Mouse (Mus musculus): ENCODE results near the gene Mtf1. TPM values are rescaled to one million over a fixed set of nuclear protein-coding genes. Genes with fewer than 3 reads are reported as not detected.

Mtf1 gene
- total RNA-seq, 1 experiment, result 15.4 TPM

- Histone ChIP-seq H3K27ac (ENCODE audit: insufficient read depth, low read depth, low read length, poor library complexity, severe bottlenecking) (no peak overlapping the region), H3K9me3 (ENCODE audit: control insufficient read depth, insufficient read depth, low read depth, low read length) (no peaks in the 10 kb centered on the region), H3K4me1 (ENCODE audit: control insufficient read depth in 2 of 2, insufficient read depth in 2 of 2, low read length in 2 of 2, poor library complexity in 1 of 2) (peaks cover 0 to 5% of the 10 kb centered on the region in 2 experiments; a peak in 1 of 4 replicates), H3K9ac (ENCODE audit: insufficient read depth, low read depth, low read length, poor library complexity, severe bottlenecking) (no peak overlapping the region), H3K36me3 (ENCODE audit: control insufficient read depth, insufficient read depth, low read length, poor library complexity, severe bottlenecking) (no peaks in the 10 kb centered on the region), H3K4me3 (ENCODE audit: insufficient read depth in 1 of 2, low read depth in 1 of 2, low read length in 2 of 2, poor library complexity in 1 of 2, severe bottlenecking in 1 of 2) (no peak overlapping the region)
- TF ChIP-seq MAFK (IDR thresholded peaks at IDR 0.05; ENCODE audit: insufficient read depth, low read depth, low read length) (no peak), HCFC1 (IDR thresholded peaks at IDR 0.05; ENCODE audit: borderline replicate concordance, insufficient read depth, low read length) (no peak), ZNF384 (IDR thresholded peaks at IDR 0.05; ENCODE audit: low read depth, low read length) (no peak), ZC3H11A (IDR thresholded peaks at IDR 0.05; ENCODE audit: borderline replicate concordance, low read depth, low read length) (no peak), CHD2 (IDR thresholded peaks at IDR 0.05; ENCODE audit: low read depth, low read length) (no peak)
- no peak for DNase-seq (ENCODE audit: low read depth, low spot score)
- in situ Hi-C loops (cut with MboI; ENCODE audit: low sequenced_read_pairs in 2 of 2, unreplicated experiment in 2 of 2), result no loop called here
Observed at GRCm38 (mm10) chr4:124761201-124761600, 40.7 kb upstream of the Mtf1 start.

GRCm38 (mm10) chr4:124762858-124763452, 38.9 kb upstream of the Mtf1 start:
- Histone ChIP-seq H3K4me3 (ENCODE audit: insufficient read depth in 1 of 2, low read depth in 1 of 2, low read length in 2 of 2, poor library complexity in 1 of 2, severe bottlenecking in 1 of 2) (no peak overlapping the region), H3K27ac (ENCODE audit: insufficient read depth, low read depth, low read length, poor library complexity, severe bottlenecking) (no peak overlapping the region)
- in situ Hi-C loops (cut with MboI; ENCODE audit: low sequenced_read_pairs in 2 of 2, unreplicated experiment in 2 of 2), result no loop called here

GRCm38 (mm10) chr4:124765802-124766565, 35.9 kb upstream of the Mtf1 start:
- Histone ChIP-seq H3K36me3 (ENCODE audit: control insufficient read depth, insufficient read depth, low read length, poor library complexity, severe bottlenecking) (no peaks in the 10 kb centered on the region), H3K9ac (ENCODE audit: insufficient read depth, low read depth, low read length, poor library complexity, severe bottlenecking) (no peak overlapping the region), H3K4me1 (ENCODE audit: control insufficient read depth in 2 of 2, insufficient read depth in 2 of 2, low read length in 2 of 2, poor library complexity in 1 of 2) (no peaks in the 10 kb centered on the region), H3K4me3 (ENCODE audit: insufficient read depth in 1 of 2, low read depth in 1 of 2, low read length in 2 of 2, poor library complexity in 1 of 2, severe bottlenecking in 1 of 2) (no peak overlapping the region), H3K9me3 (ENCODE audit: control insufficient read depth, insufficient read depth, low read depth, low read length) (no peaks in the 10 kb centered on the region), H3K27ac (ENCODE audit: insufficient read depth, low read depth, low read length, poor library complexity, severe bottlenecking) (no peak overlapping the region)
- TF ChIP-seq ZC3H11A (IDR thresholded peaks at IDR 0.05; ENCODE audit: borderline replicate concordance, low read depth, low read length) (no peak), ZNF384 (IDR thresholded peaks at IDR 0.05; ENCODE audit: low read depth, low read length) (no peak), HCFC1 (IDR thresholded peaks at IDR 0.05; ENCODE audit: borderline replicate concordance, insufficient read depth, low read length) (no peak)
- DNase-seq (ENCODE audit: low read depth, low spot score), result no peak
- in situ Hi-C loops (cut with MboI; ENCODE audit: low sequenced_read_pairs in 2 of 2, unreplicated experiment in 2 of 2), result no loop called here

More at GRCm38 (mm10) chr4:124762858-124763452, 38.9 kb upstream of the Mtf1 start:
- Histone ChIP-seq H3K9me3 (ENCODE audit: control insufficient read depth, insufficient read depth, low read depth, low read length) (no peaks in the 10 kb centered on the region), H3K9ac (ENCODE audit: insufficient read depth, low read depth, low read length, poor library complexity, severe bottlenecking) (no peak overlapping the region), H3K36me3 (ENCODE audit: control insufficient read depth, insufficient read depth, low read length, poor library complexity, severe bottlenecking) (no peaks in the 10 kb centered on the region), H3K4me1 (ENCODE audit: control insufficient read depth in 2 of 2, insufficient read depth in 2 of 2, low read length in 2 of 2, poor library complexity in 1 of 2) (peaks cover 0 to 5% of the 10 kb centered on the region in 2 experiments; a peak in 1 of 4 replicates)
- DNase-seq (ENCODE audit: low read depth, low spot score), result no peak
- TF ChIP-seq CHD2 (IDR thresholded peaks at IDR 0.05; ENCODE audit: low read depth, low read length) (no peak), HCFC1 (IDR thresholded peaks at IDR 0.05; ENCODE audit: borderline replicate concordance, insufficient read depth, low read length) (no peak), ZC3H11A (IDR thresholded peaks at IDR 0.05; ENCODE audit: borderline replicate concordance, low read depth, low read length) (no peak), ZNF384 (IDR thresholded peaks at IDR 0.05; ENCODE audit: low read depth, low read length) (no peak), MAFK (IDR thresholded peaks at IDR 0.05; ENCODE audit: insufficient read depth, low read depth, low read length) (no peak)

GRCm38 (mm10) chr4:124766566-124766940, 35.4 kb upstream of the Mtf1 start:
- in situ Hi-C loops (cut with MboI; ENCODE audit: low sequenced_read_pairs in 2 of 2, unreplicated experiment in 2 of 2), result no loop called here
- DNase-seq (ENCODE audit: low read depth, low spot score), result no peak
- no peaks in the 10 kb centered on the region for H3K9me3 ChIP-seq (ENCODE audit: control insufficient read depth, insufficient read depth, low read depth, low read length)
- H3K4me1 ChIP-seq (ENCODE audit: control insufficient read depth in 2 of 2, insufficient read depth in 2 of 2, low read length in 2 of 2, poor library complexity in 1 of 2), result no peaks in the 10 kb centered on the region
- H3K9ac ChIP-seq (ENCODE audit: insufficient read depth, low read depth, low read length, poor library complexity, severe bottlenecking), result no peak overlapping the region
- TF ChIP-seq MAFK (IDR thresholded peaks at IDR 0.05; ENCODE audit: insufficient read depth, low read depth, low read length) (no peak), ZNF384 (IDR thresholded peaks at IDR 0.05; ENCODE audit: low read depth, low read length) (no peak), ZC3H11A (IDR thresholded peaks at IDR 0.05; ENCODE audit: borderline replicate concordance, low read depth, low read length) (no peak), HCFC1 (IDR thresholded peaks at IDR 0.05; ENCODE audit: borderline replicate concordance, insufficient read depth, low read length) (no peak), CHD2 (IDR thresholded peaks at IDR 0.05; ENCODE audit: low read depth, low read length) (no peak)
- H3K36me3 ChIP-seq (ENCODE audit: control insufficient read depth, insufficient read depth, low read length, poor library complexity, severe bottlenecking), result no peaks in the 10 kb centered on the region
- H3K4me3 ChIP-seq (ENCODE audit: insufficient read depth in 1 of 2, low read depth in 1 of 2, low read length in 2 of 2, poor library complexity in 1 of 2, severe bottlenecking in 1 of 2), result no peak overlapping the region
- H3K27ac ChIP-seq (ENCODE audit: insufficient read depth, low read depth, low read length, poor library complexity, severe bottlenecking), result no peak overlapping the region

Measured in ES-E14 (cell line).